Mouse (Mus musculus) kidney, adult 2 months (tissue): Measurements from ENCODE around the gene Ttn. TPM values are rescaled to one million over a fixed set of nuclear protein-coding genes. Genes with fewer than 3 reads are reported as not detected.
A peak's percentile ranks its signal among the peaks of the same experiment; 100 is the strongest.

Source experiments
- DNase-seq: peaks from one replicate; pipeline ENCODE4 v3.0.0; 2021
- H3K27ac ChIP-seq: fragments of 200-500 bp; 2 replicates; pipeline ENCODE4 v1.5.1; 2012; ENCODE audit warnings: low read depth, low read length, control low read depth, inconsistent platforms; ENCODE audit not compliant: insufficient read depth
- H3K27me3 ChIP-seq: fragments of 200-500 bp; replicated peaks from 2 replicates; pipeline ENCODE4 v1.6.1; 2012; ENCODE audit warnings: mild to moderate bottlenecking, moderate library complexity, low read length, inconsistent platforms; ENCODE audit not compliant: control insufficient read depth, insufficient read depth
- H3K36me3 ChIP-seq: fragments of 200-500 bp; 2 replicates; pipeline ENCODE4 v1.6.1; 2012; ENCODE audit warnings: mild to moderate bottlenecking, moderate library complexity, low read length, inconsistent platforms; ENCODE audit not compliant: control insufficient read depth, insufficient read depth
- H3K4me1 ChIP-seq: fragments of 200-500 bp; 2 replicates; pipeline ENCODE4 v1.6.1; 2011; ENCODE audit warnings: low read length; ENCODE audit not compliant: control insufficient read depth, insufficient read depth
- H3K4me3 ChIP-seq: fragments of 200-500 bp; 2 replicates; pipeline ENCODE4 v1.5.1; 2011; ENCODE audit warnings: mild to moderate bottlenecking, low read depth, low read length, control low read depth; ENCODE audit not compliant: insufficient read depth
- CTCF ChIP-seq: fragments of 200-500 bp; conservative IDR thresholded peaks from 2 replicates; pipeline ENCODE4 v1.5.1; 2011; ENCODE audit warnings: low read depth, mild to moderate bottlenecking, control low read depth, low read length, moderate library complexity, mixed read lengths; ENCODE audit not compliant: insufficient read depth, insufficient read length
- POLR2A ChIP-seq: fragments of 200-500 bp; IDR thresholded peaks from one replicate; pipeline ENCODE4 v1.6.1; 2011; ENCODE audit warnings: low read depth, low read length, control low read depth
- WGBS: fragments of 180-500 bp; shearing (Covaris S2); methylation state at CpG from one replicate; pipeline ENCODE4 v1.1.7; 2018; 5-methylcytosine and 5-hydroxymethylcytosine counted together
- polyA plus RNA-seq: library from polyadenylated mRNA; depleted of rRNA; stranded (reverse); fragments of >200 nt; gene quantifications from 2 replicates; pipeline ENCODE4 v1.2.3, GENCODE M21; 2012

Ttn gene
- polyA plus RNA-seq, 1 experiment: 1.2 TPM

DNA sequence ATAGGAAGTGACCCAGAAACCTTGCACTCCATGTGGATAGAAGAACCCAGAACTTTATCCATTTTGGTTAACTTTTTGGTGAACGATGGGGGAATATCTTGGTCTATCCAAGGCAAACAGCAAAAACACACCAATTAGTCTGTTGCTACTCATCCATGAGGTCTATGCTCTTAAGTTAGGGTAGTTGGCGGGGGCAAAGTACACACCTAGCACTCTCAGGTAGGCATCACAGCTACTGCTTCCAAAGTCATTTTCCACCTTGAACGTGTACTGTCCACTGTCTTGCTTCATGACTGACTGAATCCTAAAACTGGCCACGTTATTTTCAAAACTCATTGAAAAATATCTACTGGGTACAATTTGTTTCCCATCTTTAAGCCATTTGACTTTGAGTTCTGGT lies 87.0 kb downstream of the Ttn start:
- no peaks in the 10 kb centered on the region for H3K4me1 ChIP-seq
- no peak for DNase-seq
- no peaks in the 10 kb centered on the region for H3K36me3 ChIP-seq
- no peak overlapping the region for H3K27ac ChIP-seq
- no peak overlapping the region for H3K4me3 ChIP-seq
- WGBS: 86% methylated on average over 4 of the region's 4 CpGs
- TF ChIP-seq POLR2A (no peak), CTCF (no peak)
- no peaks in the 10 kb centered on the region for H3K27me3 ChIP-seq

DNA sequence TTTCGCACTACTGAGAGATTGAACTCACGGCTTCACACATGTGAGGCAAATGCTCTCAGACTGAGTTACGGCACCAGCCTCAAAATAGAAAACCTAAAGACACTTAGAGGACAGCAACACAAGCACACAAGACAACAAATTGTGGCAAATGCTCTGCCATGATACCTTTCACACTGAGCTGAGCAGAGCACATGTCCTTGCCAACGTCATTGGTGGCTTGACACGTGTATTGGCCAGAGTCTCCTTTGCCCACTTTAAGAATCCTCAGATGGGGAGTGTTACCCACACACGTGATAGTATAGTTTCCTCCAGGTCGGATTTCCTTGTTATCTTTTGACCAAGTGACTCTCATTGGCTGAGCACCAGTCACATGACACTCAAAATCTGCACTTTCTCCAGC lies 93.6 kb downstream of the Ttn start:
- DNase-seq: no peak
- H3K27me3 ChIP-seq: no peaks in the 10 kb centered on the region
- no peak overlapping the region for H3K27ac ChIP-seq
- WGBS: 82% methylated on average over 7 of the region's 7 CpGs
- no peaks in the 10 kb centered on the region for H3K4me1 ChIP-seq
- H3K36me3 ChIP-seq: no peaks in the 10 kb centered on the region
- TF ChIP-seq CTCF: no peak
- TF ChIP-seq POLR2A: no peak
- H3K4me3 ChIP-seq: no peak overlapping the region

DNA sequence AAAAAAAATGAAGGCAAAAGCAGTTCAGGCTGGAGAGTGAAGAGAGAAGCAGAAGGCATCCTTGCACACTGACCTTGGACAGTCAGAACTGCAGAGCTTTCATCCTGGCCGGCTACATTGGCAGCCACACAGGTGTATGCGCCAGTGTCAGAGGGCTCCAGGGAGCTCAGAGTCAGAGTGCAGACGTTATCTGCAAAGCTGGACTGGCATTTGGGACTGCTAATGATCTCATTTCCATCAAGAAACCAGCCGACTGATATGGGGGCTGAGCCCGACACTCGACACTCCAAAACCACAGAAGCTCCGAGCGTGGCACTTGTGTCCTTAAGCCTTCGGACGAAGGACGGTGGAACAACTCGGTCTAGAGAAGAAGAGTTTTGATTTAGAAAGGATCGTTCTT lies 96.5 kb downstream of the Ttn start:
- no peaks in the 10 kb centered on the region for H3K4me1 ChIP-seq
- WGBS: 64% methylated on average over 13 of the region's 13 CpGs
- no peak for TF ChIP-seq POLR2A
- no peak for TF ChIP-seq CTCF
- H3K27ac ChIP-seq: no peak overlapping the region
- no peaks in the 10 kb centered on the region for H3K36me3 ChIP-seq
- no peak for DNase-seq
- no peaks in the 10 kb centered on the region for H3K27me3 ChIP-seq
- no peak overlapping the region for H3K4me3 ChIP-seq

DNA sequence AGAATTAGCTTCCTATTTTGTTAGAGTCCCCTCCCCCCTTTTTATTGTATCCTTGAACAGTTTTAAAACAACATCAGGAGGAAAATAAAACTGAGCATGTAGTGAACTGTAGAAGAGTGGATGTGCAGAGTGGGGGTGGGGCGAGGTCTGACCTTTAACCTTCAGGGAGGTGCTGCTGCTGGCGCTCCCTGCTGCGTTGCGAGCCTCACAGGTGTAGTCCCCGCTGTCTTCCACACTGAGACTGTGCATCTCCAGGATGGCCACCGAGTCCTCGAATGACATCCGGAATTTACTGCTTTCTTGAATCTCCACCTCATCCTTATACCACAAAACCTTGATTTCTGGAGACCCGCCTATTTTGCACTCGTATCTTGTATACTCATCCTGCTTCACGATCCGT lies 100.9 kb downstream of the Ttn start:
- Histone ChIP-seq H3K36me3 (no peaks in the 10 kb centered on the region), H3K4me1 (no peaks in the 10 kb centered on the region), H3K27me3 (no peaks in the 10 kb centered on the region), H3K27ac (no peak overlapping the region), H3K4me3 (no peak overlapping the region)
- DNase-seq: no peak
- no peak for TF ChIP-seq CTCF
- no peak for TF ChIP-seq POLR2A
- 87% methylated on average over 12 of the region's 12 CpGs for WGBS

DNA sequence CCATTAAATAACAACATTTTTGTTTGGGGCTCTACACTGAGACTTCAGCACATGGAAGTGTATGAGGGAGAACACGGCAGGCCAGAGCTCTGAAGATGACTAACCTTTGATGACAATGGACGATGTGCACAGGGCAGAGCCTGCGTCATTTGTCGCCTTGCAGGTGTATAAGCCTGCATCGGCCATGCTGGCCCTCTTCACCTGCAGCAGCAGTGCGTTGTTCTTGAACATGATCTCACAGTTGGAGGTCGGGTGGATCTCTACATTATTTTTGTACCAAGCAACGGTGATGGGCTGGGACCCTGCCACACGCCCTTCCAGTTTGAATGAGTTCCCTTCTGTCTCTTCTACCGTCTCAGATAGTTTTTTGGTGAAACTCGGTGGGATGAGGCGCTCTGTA lies 106.8 kb downstream of the Ttn start:
- Histone ChIP-seq H3K27me3 (no peaks in the 10 kb centered on the region), H3K27ac (no peak overlapping the region), H3K4me3 (no peak overlapping the region), H3K36me3 (no peaks in the 10 kb centered on the region), H3K4me1 (no peaks in the 10 kb centered on the region)
- 92% methylated on average over 12 of the region's 12 CpGs for WGBS
- no peak for DNase-seq
- no peak for TF ChIP-seq POLR2A
- no peak for TF ChIP-seq CTCF

DNA sequence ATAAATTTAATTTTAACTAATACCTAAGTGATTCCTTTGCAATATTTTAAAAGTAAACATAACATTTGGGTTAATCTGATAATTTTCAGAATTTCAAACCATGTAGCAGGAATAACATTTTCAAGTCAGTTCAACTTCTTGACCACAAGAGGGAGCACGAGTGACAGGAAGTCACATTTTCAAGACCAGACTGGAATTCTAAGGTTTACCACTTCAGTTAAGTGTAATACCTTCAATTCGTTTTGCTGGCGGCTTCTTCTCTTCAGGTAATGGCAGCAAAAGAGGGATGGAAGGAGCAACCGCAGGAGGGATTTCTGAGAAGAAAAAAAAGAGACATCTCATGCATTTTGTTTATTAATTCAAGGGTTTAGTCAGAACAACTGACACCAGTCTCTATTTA lies 115.4 kb downstream of the Ttn start:
- H3K27ac ChIP-seq: no peak overlapping the region
- H3K27me3 ChIP-seq: no peaks in the 10 kb centered on the region; the same call in 1 of the 2 replicates
- no peaks in the 10 kb centered on the region for H3K36me3 ChIP-seq
- no peaks in the 10 kb centered on the region for H3K4me1 ChIP-seq
- TF ChIP-seq POLR2A (no peak), CTCF (0 out of 2 replicates have a peak, but pooled peaks have one; percentile 16)
- H3K4me3 ChIP-seq: no peak overlapping the region
- peak; percentile 16 for DNase-seq
- 6% methylated on average over 4 of the region's 4 CpGs for WGBS

DNA sequence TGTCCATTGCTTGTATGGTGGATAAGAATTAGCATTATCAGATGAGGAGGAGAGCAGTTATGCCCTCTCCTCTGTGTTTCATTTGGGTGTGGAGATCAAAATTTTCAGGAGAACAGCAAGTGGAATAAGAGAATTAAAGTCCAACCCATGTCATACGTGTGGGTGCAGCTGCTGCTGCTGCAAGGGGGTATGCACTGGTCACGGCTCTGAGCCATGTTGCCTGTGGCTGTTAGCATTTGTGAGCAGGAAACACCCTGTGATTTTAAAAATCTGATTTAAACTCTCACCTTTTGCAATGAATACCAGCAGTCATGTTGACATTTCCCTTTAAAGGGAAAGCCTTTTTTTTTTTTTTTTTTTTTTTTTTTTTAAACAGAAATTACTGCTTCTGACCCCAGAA lies 116.8 kb downstream of the Ttn start:
- no peak for TF ChIP-seq CTCF
- TF ChIP-seq POLR2A: no peak
- 77% methylated on average over 2 of the region's 2 CpGs for WGBS
- DNase-seq: no peak
- Histone ChIP-seq H3K4me1 (no peaks in the 10 kb centered on the region), H3K4me3 (no peak overlapping the region), H3K36me3 (no peaks in the 10 kb centered on the region), H3K27me3 (no peaks in the 10 kb centered on the region; the same call in 1 of the 2 replicates), H3K27ac (no peak overlapping the region)

DNA sequence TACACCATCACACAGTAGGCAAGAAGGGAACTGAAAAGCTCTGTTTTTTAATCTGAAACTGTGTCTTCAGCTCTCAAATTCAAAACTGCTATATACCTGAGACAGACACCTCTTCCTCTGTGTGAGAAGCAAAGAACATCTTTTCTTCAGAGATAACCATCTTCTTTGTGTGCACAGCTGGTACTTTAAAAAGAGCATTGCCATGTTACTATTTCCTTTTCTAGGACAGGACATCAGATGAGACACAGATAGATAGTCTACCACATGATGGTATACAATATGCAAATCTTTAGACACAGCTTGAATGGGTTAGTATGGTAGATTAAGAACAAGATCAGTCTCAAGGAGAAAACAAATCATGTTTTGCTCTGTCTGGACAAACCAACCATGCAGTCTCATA lies 121.0 kb downstream of the Ttn start:
- Histone ChIP-seq H3K36me3 (no peaks in the 10 kb centered on the region), H3K4me1 (no peaks in the 10 kb centered on the region), H3K4me3 (no peak overlapping the region), H3K27ac (no peak overlapping the region), H3K27me3 (no peaks in the 10 kb centered on the region; the same call in 1 of the 2 replicates)
- no peak for DNase-seq
- TF ChIP-seq POLR2A: no peak
- no peak for TF ChIP-seq CTCF
